Mouse (Mus musculus) embryonic stem cell, embryonic (primary cell): ENCODE measurements at regions not wholly inside any gene's neighbourhood (a gene's known extent, or its start where the extent isn't known, plus 50 kb on each side); places are given as distances from the start of the nearest gene placed in this dataset.
"Not testable (repeated sequence)": the region's sequence is repeated elsewhere in the genome, so short reads cannot be mapped to it uniquely, and the experiment has no call there.

Experiments used
- CTCF ChIA-PET, 4 experiments: fragments of 300-600 bp in 2 of 4; fragments of 350-600 bp in 2 of 4; sonication (Branson Sonifier 250); formaldehyde crosslinking; loops; one replicate each; lab custom pipeline; 2022; ENCODE audit warnings: inconsistent platforms in 2 of 4; lab: Charles Lee
- POLR2A ChIA-PET, 4 experiments: fragments of 300-600 bp in 2 of 4; fragments of 350-600 bp in 2 of 4; sonication (Branson Sonifier 250); formaldehyde crosslinking; loops; one replicate each; lab custom pipeline; 2022; ENCODE audit warnings: antibody characterized with exemption in 4 of 4, inconsistent platforms in 1 of 4; lab: Charles Lee

DNA sequence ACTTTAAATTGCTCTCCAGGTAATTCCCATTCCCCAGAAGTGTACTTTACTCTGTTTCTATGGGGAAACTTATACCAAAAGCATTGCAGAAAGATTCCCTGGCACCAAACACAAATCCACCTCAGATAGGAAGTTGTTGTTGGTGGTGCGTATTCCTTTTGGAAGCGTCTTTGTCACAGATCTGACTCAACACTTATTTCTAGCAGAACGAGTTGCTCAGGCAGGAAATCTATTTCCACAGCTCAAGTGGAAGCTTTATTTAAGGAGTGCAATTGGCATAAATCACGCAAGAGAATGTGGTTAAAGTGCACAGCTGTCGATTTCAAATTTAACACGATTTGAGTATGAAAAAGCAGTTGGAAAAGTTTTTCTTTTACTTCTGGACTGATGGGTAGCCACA lies 436.9 kb upstream of the Ghitm start:
- CTCF ChIA-PET, result no interaction called here
- POLR2A ChIA-PET, result no interaction called here

DNA sequence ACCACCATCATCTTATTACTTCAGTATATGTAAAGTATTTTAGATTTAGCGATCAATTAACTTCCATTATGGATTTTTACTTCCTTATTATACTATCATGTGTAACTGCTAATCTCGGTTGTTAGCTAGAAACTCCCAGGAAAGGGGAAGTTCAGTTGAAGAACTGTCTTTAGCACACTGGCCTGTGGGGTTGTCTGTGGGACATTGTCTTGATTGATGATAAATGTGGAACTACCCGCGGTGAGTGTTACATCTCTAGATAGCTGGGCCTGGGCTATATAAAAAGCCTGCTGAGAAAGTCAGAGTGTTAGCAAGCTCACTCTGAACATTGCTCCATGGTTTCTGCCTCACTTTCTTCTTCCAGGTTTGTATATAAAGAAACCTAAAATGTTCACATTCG lies 423.2 kb upstream of the Ghitm start:
- ChIA-PET POLR2A (no interaction called here), CTCF (no interaction called here)

DNA sequence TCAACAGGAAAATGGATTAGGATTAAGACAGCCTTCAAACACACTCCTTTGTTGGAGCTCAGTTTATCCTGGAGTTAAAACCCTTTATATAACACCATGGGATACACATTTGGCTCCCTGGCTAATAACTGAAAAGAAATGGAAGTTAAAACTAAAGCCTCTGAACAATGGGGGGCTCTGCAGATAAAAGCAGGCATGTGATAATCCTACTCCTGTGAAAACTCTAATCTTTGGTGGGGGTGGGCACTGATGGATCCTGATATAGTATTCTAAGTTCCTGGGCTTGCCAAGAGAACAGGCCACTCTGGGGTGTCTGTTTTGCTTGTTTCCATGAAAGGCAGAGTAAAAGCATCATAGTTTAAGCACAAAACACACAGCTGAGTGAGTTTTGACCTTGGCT lies 388.5 kb upstream of the Ghitm start:
- CTCF ChIA-PET, result interaction anchor here in 1 of 4 experiments (0.7 kb wide), 1 partner anchor 272 kb away, joined by 4 read pairs; no protein-coding TSS in a partner anchor

DNA sequence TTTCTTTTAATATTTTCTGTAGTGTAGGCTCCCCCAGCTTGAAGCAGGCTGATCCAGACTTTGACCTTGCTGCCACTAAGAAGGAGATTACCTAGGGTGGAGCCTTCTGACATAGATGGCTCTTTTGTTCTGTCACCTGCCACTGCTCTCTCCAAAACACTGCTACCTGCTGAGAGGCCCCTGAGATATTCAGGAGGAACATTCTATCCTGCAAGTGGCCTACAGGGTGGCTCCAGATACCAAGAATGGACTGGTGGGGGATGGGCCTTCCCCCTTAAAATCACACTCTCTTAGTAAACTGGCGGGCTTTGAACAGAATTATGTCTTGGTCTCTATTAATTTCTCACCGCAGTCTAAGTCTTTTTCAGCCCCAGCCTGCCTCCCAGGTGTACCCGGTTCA lies 385.6 kb upstream of the Ghitm start:
- POLR2A ChIA-PET, CTCF ChIA-PET: not testable (repeated sequence)

More for the DNA sequence above, 388.5 kb upstream of the Ghitm start:
- POLR2A ChIA-PET, result no interaction called here

DNA sequence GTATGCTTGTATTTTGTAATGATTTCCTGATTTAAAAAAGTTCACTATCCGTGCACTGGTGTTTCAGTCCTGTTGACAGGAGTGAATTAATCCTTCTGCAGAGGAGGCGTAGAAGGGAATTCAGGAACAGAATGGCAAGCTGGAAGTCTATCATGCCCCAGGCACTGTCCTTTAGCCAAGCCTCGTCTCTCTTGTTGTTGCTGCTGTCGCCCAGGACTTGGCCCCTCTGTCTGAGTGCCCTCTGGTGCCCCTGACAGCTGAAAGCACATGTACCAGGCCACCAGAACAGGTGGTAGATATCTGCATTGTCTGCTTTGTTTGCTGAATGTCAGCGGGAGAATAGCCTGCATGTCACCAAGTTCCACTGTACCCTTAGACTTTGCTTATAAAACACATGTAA lies 370.2 kb upstream of the Ghitm start:
- ChIA-PET CTCF (no interaction called here), POLR2A (no interaction called here)

DNA sequence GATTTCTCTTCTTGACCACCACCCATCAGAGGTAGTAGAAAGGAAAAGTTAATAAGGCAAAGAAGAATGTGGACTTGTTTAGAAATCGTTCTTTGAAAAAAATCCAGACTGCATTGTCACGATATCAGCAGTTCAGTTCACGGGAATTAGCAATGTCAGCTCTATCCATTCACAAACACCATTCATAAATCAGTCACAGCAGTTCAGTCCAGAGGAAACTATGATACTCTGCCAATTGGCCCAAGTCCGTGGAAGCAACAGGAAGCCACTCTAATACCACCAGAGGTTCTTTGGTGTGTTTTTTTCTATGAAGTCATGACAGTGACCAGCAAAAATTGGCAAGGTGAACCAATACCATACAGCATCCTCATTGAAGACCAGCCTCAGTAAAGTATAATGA lies 355.6 kb upstream of the Ghitm start:
- ChIA-PET CTCF (no interaction called here), POLR2A (no interaction called here)

DNA sequence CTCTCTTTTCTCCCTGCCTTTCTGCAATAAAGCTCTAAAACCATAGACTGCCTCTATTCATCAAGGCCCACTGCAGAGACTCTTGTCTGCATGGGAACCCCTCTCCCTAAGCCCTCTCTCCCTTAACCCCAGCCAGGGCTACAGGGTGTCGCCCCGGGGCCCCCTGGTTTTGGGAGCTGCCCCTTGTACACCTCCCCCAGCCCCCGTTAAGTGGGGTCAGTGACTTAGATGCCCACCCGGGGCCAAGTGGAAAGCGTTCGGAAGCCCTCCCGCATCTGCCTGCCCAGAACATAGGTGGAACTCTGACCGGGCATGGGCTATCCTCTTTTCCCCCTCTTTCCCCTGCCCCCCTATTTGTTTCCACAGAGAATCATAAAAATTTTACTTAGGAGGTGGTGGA lies 350.2 kb upstream of the Ghitm start:
- POLR2A ChIA-PET, result interaction anchor here in 1 of 4 experiments (0.7 kb wide), 1 partner anchor 28 kb away, joined by 3 read pairs; no protein-coding TSS in a partner anchor
- CTCF ChIA-PET, result no interaction called here

DNA sequence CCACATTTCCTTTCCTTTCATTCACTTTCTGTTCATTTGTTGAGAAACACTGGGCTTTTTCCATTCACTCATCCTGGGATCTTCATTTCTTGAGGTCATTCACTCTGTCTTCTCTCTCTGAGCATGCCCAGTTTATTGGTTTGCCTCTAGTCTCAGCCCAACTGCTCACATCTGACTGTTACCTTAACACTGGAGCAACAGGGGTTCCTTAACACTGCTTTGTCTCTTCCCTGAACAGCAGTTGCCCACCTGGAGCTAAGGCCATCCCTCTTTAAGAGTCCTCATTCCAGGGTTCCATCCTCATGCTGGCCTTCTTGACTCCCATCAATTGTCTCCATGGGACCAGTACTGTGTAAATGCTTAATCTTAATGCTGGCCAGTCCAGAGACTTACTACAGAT lies 342.5 kb upstream of the Ghitm start:
- POLR2A ChIA-PET, result no interaction called here
- CTCF ChIA-PET, result no interaction called here

DNA sequence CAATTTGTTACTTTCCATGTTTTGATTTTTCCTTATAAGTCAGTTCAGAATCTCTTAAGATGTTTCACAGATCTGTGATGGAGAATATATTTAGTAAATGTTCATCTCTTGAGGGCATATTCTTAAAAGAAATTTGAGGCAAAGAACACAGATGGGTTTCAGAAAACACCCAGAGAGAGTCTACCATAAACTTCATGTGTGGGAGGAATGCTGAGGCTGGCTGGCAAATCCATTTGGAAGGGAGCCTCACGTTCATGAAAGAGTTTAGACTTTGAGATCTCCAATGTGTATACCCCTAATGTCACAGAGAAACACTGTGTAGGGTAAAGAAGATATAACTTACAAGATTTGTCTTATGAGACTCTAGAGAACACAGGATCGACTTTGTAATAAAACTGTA lies 333.6 kb upstream of the Ghitm start:
- ChIA-PET CTCF (no interaction called here), POLR2A (no interaction called here)

DNA sequence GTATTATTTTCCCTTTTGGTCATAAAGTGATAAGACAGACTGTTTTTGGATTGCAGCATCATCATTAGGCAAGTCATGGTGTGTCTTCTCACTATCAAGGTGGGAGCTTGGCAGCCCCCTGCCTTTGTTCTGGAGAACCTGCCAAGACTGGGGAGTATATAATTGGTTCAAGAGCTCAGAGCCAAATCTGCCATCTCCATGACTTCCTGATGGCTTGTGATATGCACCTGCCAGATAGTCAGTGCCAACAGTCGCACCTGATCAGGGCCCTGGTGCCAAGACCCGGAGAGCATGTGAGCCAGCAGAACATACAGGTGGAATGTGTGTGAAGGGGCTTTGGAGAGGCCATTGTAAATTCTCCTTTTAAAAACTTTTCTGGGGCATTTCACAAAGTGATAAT lies 305.8 kb upstream of the Ghitm start:
- ChIA-PET CTCF (no interaction called here), POLR2A (no interaction called here)

DNA sequence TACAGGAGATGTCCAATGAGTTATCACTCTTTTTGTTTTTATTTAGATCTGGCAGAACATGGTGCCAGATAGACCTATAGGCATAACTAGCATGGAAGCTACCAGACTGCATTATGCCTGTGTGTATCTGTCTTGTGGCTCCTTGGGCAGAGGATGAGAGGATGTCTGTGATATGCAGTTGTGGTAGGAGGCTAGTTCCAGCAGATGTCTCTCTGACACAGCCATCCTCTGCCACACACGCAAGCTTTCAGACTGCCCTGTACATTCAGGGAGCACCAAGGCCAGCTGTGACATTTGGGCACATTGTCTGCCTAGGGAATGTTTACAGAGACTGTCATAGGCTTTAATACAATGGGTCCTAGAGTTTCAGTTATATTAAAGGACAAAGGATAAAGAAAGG lies 295.6 kb upstream of the Ghitm start:
- CTCF ChIA-PET, result no interaction called here
- POLR2A ChIA-PET, result no interaction called here

DNA sequence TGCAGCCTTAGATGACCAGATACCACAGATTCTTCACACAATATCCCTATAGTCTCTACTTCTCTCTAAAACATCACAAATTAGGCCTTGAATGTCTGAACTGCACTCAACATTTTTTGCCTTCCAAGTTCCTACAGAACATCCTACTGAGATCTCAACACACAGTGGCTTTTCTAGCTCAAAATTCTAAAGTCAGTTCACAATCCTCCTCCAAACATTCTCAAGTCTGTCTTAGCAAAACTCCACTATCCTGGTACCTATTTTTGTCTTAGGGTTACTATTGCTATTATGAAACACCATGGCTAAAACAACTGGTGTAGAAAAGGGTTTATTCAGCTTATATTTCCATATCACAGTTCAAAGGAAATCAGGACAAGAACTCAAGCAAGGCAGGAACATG lies 290.4 kb upstream of the Ghitm start:
- ChIA-PET CTCF (no interaction called here), POLR2A (no interaction called here)

DNA sequence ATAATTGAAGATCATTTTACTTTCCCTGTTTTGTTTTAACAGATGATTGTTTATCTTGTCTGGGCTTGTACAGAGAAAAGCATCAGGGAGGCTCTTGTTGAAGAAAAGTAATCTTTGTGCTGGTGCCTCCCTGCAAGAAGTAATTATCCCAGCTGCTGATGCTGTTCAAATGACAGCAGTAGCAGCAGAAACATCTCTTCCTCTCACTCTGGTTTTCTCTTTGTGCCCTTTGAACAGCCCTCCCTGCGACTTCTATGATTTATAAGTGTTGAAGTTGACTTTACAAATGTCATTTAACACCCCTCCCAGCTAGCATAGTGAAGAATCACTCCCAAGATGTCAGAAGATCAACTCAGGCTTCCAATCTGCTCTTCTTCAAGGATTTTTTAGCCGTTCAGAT lies 286.5 kb upstream of the Ghitm start:
- POLR2A ChIA-PET, result no interaction called here
- CTCF ChIA-PET, result no interaction called here

DNA sequence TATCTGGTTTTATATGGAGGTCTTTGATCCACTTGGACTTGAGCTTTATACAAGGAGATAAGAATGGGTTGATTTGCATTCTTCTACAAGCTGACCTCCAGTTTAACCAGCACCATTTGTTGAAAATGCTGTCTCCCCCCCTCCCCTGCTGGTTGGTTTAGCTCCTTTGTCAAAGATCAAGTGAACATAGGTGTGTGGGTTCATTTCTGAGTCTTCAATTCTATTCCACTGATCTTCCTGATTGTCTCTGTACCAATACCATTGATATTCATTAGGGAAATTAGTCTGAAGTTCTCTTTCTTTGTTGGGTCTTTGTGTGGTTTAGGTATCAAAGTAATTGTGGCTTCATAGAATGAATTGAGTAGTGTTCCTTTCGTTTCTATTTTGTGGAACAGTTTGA lies 277.5 kb upstream of the Ghitm start:
- POLR2A ChIA-PET, result not testable (repeated sequence)

DNA sequence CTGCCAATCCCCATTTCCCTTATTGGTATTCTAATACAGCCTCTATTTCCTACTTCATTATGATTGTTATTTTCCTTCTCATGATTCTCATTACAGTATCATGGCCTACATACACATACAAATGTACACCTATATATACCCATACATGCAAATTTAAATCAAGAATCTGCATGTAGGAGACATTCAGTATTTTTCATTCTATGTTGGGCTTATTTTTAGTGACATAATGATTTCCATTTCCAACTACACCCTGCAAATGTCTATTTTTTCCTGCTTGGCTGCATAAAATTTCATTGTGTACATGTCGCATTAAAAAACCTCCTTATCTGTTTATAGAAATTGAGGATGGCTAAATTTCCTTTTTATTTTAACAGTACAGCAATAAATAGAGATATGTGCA lies 236.9 kb upstream of the Ghitm start:
- ChIA-PET POLR2A (no interaction called here), CTCF (no interaction called here)

More for the DNA sequence above, 277.5 kb upstream of the Ghitm start:
- CTCF ChIA-PET, result not testable (repeated sequence)

DNA sequence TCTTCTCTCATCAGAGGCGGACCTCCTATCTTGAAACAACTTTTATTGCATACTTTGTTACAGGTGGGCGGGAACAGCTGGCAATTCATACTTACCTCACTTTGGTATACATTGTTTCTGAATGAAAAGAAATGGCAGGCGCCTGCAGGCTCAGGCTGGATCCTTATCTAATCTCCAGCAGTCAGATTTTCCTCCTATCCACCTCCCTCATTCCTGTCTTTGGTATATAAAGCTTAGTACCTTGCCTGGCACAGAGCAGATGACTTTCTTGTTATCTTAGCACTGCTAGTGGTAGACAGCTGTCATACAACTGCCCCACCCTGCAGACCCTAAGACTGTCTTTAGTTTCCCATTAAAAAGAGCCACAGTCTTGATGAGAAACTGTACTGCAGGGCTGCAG lies 226.8 kb upstream of the Ghitm start:
- CTCF ChIA-PET, result no interaction called here
- POLR2A ChIA-PET, result no interaction called here

DNA sequence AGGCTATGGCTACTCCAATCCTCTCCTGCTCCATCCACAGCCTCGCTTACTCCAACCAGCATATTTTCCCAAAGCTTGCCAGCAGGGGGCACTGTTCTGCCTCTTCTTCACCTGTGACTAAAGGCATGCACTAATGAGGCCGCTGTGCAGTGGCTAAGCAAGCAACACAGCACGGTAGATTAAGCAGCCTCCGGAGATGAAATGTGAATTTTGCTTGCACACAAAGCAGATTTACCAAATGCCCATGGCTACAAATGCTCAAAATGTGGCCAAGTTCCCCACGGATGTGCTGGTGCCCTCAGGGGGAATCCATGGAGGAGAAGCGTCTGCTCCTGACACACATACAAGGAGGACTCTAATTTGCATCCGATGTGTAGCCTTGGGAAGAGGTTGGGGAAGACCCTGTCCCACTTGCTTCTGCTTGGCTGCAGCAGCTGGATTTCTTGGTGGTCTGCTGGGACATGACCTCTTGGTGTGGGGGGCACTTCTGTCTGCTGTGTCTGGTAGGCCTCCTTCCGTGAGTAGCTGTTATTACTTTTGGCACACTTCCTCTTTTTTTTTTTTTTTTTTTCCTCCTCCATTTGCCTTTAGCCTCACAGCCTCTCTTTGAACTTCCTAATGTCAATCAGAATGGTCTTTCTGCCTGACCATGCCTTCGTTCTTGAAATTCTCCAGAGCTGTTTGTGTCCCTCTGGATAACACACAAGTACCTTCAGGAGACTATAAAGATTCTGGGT lies 221.1 kb upstream of the Ghitm start:
- POLR2A ChIA-PET, result no interaction called here
- CTCF ChIA-PET, result interaction anchor here in 1 of 4 experiments (0.6 to 1.0 kb wide), 3 partner anchors 11 to 479 kb away, joined by 3 to 5 read pairs (median 3); no protein-coding TSS in a partner anchor

DNA sequence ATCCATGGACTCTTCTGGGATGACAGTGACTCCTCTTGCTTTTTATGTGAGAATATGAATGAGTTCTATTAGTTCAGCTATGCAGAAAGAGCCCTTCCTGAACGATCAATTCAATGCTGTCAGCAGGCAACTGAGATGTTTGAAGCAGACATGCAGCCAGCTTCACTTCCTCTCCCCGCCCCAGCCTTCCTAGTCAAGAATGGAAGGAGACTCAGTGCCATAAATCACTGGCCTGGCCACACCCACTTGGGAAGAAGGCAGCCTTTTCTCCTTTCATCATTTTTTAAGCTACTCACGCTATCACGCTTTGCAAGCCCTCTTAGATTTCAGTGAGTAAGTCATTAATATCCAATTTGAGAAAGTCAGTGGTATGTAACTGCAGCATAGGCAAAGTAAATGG lies 188.3 kb upstream of the Ghitm start:
- POLR2A ChIA-PET, result no interaction called here
- CTCF ChIA-PET, result no interaction called here

DNA sequence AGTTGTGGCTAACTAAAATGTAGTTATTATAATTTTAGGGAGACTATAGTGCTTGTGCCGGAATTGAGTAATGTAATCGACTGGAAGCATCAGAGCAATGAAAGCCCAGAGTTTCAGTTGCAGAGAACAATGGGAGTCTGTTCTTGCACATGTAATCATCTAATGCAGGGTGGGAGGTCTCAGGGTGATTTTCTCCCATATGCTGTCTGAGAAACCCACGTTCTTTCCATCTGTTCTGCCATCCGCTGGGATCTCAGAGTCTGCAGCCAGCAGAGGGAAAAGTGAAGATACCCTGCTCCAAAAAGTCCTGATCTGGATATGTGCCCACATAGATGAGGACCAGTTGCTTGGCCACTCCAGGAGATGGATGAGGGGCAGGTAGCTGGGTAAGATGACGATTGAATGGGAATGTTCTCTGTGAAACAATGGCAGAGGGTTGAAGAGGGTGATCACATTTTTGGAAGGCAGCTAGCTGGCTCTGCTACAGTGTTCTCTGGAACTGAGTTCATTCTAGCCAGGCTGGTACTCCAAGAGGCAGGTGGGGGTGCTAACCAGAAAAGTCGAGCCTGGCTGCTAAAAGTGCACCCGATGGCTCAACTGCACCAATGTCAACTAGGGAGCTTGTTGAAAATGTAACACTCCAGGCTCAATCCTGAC lies 180.3 kb upstream of the Ghitm start:
- ChIA-PET POLR2A (no interaction called here), CTCF (no interaction called here)

DNA sequence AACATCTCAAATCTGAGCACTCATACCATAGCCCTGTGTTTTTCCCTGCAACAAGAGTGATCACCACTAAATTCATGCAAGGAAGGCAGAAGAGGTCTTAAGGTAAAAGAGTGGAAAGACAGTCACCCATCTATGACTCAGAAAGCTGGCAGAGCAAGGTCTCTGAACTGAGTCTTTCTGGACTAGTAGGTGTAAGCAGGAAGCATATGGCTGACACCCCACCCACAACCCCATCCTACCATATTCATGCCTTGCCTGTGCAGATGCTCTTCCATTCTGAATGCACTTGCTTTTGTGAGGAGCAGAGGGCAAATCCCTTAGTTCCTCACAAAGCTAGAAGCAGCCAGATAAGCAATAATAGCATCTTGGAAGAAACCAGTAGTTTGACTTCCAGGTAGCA lies 178.8 kb upstream of the Ghitm start:
- POLR2A ChIA-PET, result interaction anchor here in 1 of 4 experiments (0.6 kb wide), 1 partner anchor 90 kb away, joined by 4 read pairs; no protein-coding TSS in a partner anchor
- CTCF ChIA-PET, result no interaction called here

DNA sequence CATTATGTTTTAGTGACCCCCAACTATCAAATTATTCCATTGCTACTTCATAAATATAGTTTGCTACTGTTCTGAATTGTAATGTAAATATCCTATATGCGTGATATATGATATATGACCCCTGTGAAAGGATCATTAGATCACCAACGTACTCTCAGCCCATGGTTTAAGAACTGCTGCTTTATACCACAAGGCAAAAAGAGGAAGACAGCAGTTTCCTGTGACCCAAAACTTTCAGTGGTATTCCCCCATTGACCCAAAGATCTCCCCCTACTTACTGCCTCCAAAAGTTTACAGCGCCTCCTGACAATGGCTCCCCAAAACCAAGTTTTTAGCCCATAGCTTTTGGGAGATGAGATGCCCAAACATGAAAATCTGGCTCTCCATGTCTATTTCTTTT lies 177.8 kb upstream of the Ghitm start:
- POLR2A ChIA-PET, result no interaction called here
- CTCF ChIA-PET, result no interaction called here
